Mouse (Mus musculus) heart, adult 2 months (tissue): ENCODE measurements around the gene Gm17622.

Experiments used
- CTCF ChIP-seq: fragments of 200-600 bp; IDR thresholded peaks from 2 replicates; pipeline ENCODE4 v1.8.1; 2022; ENCODE audit warnings: antibody characterized with exemption, mild to moderate bottlenecking, moderate library complexity
- POLR2A ChIP-seq: fragments of 200-500 bp; IDR thresholded peaks from 2 replicates; pipeline ENCODE4 v1.6.1; 2011; ENCODE audit warnings: mild to moderate bottlenecking, low read depth, low read length, control low read depth; ENCODE audit not compliant: insufficient read depth

GRCm38 (mm10) chr13:96454288-96454687 is 36.2 kb upstream of the Gm17622 start:
- TF ChIP-seq CTCF (no peak), POLR2A (no peak)
